Mouse (Mus musculus) small intestine, adult 2 months (tissue): ENCODE measurements around the gene Klkb1.

ENCODE experiments used
- CTCF ChIP-seq: fragments of 200-500 bp; IDR thresholded peaks from 2 replicates; pipeline ENCODE4 v1.5.1; 2012; ENCODE audit warnings: low read depth, mild to moderate bottlenecking, control low read depth, inconsistent platforms, low read length, moderate library complexity, mixed read lengths; ENCODE audit not compliant: insufficient replicate concordance, insufficient read length; ENCODE audit errors: extremely low read depth
- POLR2A ChIP-seq: fragments of 200-500 bp; IDR thresholded peaks from 2 replicates; pipeline ENCODE4 v1.6.1; 2012; ENCODE audit warnings: low read depth, mild to moderate bottlenecking, control low read depth, inconsistent platforms, low read length, moderate library complexity

DNA sequence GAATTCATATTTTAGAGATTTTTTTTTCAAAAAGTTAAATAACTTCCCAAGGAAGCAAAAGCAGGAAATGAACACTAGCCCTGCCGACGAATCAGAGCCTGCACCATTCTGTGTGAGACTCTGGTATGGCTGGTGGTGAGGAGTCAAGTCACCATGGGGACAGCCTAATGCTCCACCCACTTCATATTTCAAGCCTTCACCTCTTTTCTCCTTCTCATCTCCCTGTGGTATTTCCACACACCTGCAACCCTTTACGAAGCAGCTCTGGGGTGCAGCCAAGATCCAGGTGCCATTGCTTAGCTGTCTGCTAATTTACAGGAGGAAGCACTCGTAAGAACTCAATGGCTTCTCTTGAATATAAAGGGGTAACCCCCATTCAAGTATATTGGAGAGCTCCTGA lies 16.3 kb upstream of the Klkb1 start:
- no peak for TF ChIP-seq POLR2A
- no peak for TF ChIP-seq CTCF
